Mouse (Mus musculus): Measurements from ENCODE around the gene Gdf11.
A peak's percentile ranks its signal among the peaks of the same experiment; 100 is the strongest.

Gene Gdf11

GRCm38 (mm10) chr10:128919203-128919631, 27.7 kb upstream of the Gdf11 start:
- no peak for DNase-seq (ENCODE audit: low spot score)

- no peak for DNase-seq (ENCODE audit: low spot score)
These were observed 26.7 kb upstream of the Gdf11 start for GRCm38 (mm10) chr10:128918246-128918645.

GRCm38 (mm10) chr10:128917400-128917799, 25.9 kb upstream of the Gdf11 start:
- DNase-seq (ENCODE audit: low spot score): no peak

GRCm38 (mm10) chr10:128916665-128917064, 25.1 kb upstream of the Gdf11 start:
- DNase-seq (ENCODE audit: low spot score): no peak

- no peak for DNase-seq (ENCODE audit: low spot score)
These were observed 24.0 kb upstream of the Gdf11 start for GRCm38 (mm10) chr10:128915550-128915949.

- no peak for DNase-seq (ENCODE audit: low spot score)
These were observed 22.2 kb upstream of the Gdf11 start for GRCm38 (mm10) chr10:128913696-128914095.

- DNase-seq (ENCODE audit: low spot score): peak; percentile 77
These were observed 21.7 kb upstream of the Gdf11 start for GRCm38 (mm10) chr10:128913219-128913618.

- DNase-seq (ENCODE audit: low spot score): no peak
These were observed 21.3 kb upstream of the Gdf11 start for GRCm38 (mm10) chr10:128912791-128913190.

GRCm38 (mm10) chr10:128912268-128912667, 20.8 kb upstream of the Gdf11 start:
- DNase-seq (ENCODE audit: low spot score): no peak

GRCm38 (mm10) chr10:128911430-128911829, 19.9 kb upstream of the Gdf11 start:
- no peak for DNase-seq (ENCODE audit: low spot score)

GRCm38 (mm10) chr10:128910066-128910841, 18.7 kb upstream of the Gdf11 start:
- no peak for DNase-seq (ENCODE audit: low spot score)

GRCm38 (mm10) chr10:128909567-128910028, 18.1 kb upstream of the Gdf11 start:
- no peak for DNase-seq (ENCODE audit: low spot score)

- no peak for DNase-seq (ENCODE audit: low spot score)
These were observed 17.4 kb upstream of the Gdf11 start for GRCm38 (mm10) chr10:128908778-128909448.

GRCm38 (mm10) chr10:128904812-128905211, 13.3 kb upstream of the Gdf11 start:
- DNase-seq (ENCODE audit: low spot score): no peak

GRCm38 (mm10) chr10:128902409-128902988, 11.0 kb upstream of the Gdf11 start:
- DNase-seq (ENCODE audit: low spot score): no peak

GRCm38 (mm10) chr10:128901409-128901808, 9.9 kb upstream of the Gdf11 start:
- DNase-seq (ENCODE audit: low spot score): no peak

- no peak for DNase-seq (ENCODE audit: low spot score)
These were observed 9.2 kb upstream of the Gdf11 start, which contains the start of gene Cd63 for GRCm38 (mm10) chr10:128900698-128901097. Cd63 (plus strand) TSS chr10:128900989.

- DNase-seq (ENCODE audit: low spot score): no peak
These were observed 8.4 kb upstream of the Gdf11 start for GRCm38 (mm10) chr10:128899759-128900490.

- DNase-seq (ENCODE audit: low spot score): no peak
These were observed 6.0 kb upstream of the Gdf11 start for GRCm38 (mm10) chr10:128897501-128897900.

- DNase-seq (ENCODE audit: low spot score): no peak
These were observed 5.3 kb upstream of the Gdf11 start for GRCm38 (mm10) chr10:128896807-128897206.

GRCm38 (mm10) chr10:128895952-128896693, 4.6 kb upstream of the Gdf11 start:
- DNase-seq (ENCODE audit: low spot score): no peak
